Mouse (Mus musculus) frontal cortex, postnatal 10 days (tissue): ENCODE measurements around the gene Cubn.

Experiments used
- DNase-seq, 2 experiments: peaks; one replicate each; pipeline ENCODE4 v3.0.0; 2022; ENCODE audit warnings: low spot score in 2 of 2, mixed read lengths in 1 of 2

The Cubn gene

DNA sequence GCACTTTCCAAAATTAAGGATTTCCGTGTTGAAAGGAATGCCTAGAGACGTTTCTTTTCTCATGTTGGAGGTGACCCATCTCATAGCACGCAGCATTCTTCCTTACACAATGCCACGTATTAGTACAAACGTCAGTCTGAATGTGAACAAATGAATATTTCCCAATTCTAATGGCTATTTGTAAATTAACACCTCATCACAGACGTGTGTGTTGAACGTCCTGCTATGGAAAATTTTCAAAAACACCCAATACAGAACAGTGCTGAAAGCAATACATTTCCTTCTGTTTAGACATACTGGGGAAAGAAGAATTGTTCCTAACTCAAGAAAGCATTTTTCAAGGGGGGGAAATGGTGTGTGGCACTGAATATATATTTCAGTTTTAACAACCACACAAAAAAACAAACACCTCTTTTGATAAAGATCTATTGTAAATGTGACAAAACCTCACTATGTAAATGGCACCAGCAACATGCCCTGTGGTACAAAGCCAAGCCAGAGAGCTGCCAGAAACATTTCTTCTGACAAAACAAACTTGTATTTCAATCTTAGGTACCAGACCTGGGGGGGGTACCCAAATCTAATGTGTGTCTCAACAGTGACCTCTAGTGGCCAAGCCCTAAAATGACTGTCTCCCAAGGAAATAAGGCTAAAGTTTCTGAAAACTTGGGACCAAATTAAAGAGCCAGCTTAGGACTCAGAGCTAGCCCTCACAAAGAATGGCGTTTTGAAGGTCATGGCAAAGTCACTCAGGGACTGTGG is 254.3 kb downstream of the Cubn start:
- DNase-seq: peak; percentile 10 to 41

DNA sequence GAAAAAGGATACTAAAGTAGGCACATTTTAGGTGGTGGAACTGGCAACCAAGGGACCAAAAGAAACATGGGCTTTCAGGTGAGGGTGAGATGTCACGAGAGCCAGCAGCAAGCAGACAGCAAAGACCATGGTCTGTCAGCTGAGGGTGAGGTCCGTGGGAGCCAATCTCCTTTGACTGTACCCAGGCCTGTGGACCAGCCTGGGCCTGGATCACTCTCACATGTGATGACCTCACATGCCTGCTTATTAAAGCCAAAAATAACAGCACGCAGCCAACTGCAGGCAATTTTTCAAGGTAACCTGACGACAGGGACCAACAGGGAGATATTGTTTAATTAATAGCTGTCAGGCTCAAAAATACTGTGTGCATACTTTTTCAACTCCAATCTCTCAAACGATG is 255.9 kb downstream of the Cubn start:
- no peak for DNase-seq

GRCm38 (mm10) chr2:13234796-13235195 is 256.8 kb downstream of the Cubn start:
- no peak for DNase-seq

DNA sequence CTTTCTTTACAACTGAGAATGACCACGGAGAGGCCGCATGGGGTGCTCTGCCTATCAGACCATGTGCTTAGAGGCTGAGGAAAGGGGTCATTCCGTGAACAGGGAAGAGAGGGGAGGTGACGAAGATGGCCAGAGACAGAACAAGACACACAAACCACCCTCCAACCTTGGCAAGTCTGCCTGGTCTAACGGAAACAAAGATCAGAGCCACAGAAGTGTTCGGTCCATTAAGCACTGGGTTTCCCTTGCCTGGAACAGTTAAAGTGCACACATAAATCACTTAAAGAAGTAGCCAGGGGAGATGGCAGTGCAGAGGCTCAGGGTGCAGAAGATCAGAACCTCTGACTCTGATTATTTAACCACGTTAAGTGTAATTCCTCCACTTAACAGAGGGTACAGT is 257.7 kb downstream of the Cubn start:
- DNase-seq: no peak

- no peak for DNase-seq
Observed at GRCm38 (mm10) chr2:13233254-13233835, 258.3 kb downstream of the Cubn start.

- no peak for DNase-seq
Observed at GRCm38 (mm10) chr2:13232305-13232704, 259.3 kb downstream of the Cubn start.

DNA sequence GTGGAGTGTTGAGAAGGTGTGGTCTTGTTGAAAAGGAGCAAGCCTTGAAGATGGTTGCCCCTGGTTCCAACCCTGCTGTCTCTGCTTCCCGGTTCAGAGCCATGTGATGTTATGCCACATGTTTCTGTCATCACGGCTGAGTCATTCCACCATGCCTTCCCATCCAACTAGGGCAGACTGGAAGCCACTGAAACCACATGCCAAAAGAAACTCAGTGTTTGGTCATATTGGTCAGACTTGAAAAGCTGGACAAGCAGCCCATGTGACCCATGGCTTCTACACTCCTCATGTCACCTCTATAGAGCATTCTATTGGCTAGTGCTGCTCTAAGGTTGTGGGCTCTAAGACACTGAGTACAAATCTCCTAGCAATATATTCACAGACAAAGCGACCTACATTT is 261.9 kb downstream of the Cubn start:
- DNase-seq: no peak
